Mouse (Mus musculus) hindbrain, postnatal 0 days (tissue): ENCODE measurements around the gene Hoxc12. TPM values are rescaled to one million over a fixed set of nuclear protein-coding genes. Genes with fewer than 3 reads are reported as not detected.

Experiments
- ATAC-seq: fragments of 200-750 bp; cut with Nextera tagmentation; 2 replicates; pipeline ENCODE4 v1.8.0; 2017; ENCODE audit warnings: mild to moderate bottlenecking, moderate TSS enrichment, moderate library complexity
- DNase-seq: peaks from one replicate; pipeline ENCODE4 v3.0.0-alpha.2; 2015; ENCODE audit warnings: low spot score
- H3K27ac ChIP-seq: fragments of 300-500 bp; sonication (generic); 2 replicates; pipeline ENCODE4 v1.5.1; 2014; ENCODE audit warnings: mild to moderate bottlenecking
- H3K27me3 ChIP-seq: fragments of 300-500 bp; sonication (generic); 2 replicates; pipeline ENCODE4 v1.6.1; 2014; ENCODE audit warnings: low read length, mixed read lengths; ENCODE audit not compliant: insufficient read depth
- H3K36me3 ChIP-seq: fragments of 300-500 bp; sonication (generic); 2 replicates; pipeline ENCODE4 v1.6.1; 2014; ENCODE audit warnings: low read length, mixed read lengths; ENCODE audit not compliant: insufficient read depth
- H3K4me1 ChIP-seq: fragments of 300-500 bp; sonication (generic); 2 replicates; pipeline ENCODE4 v1.6.1; 2014; ENCODE audit warnings: antibody characterized with exemption, low read length, mixed read lengths; ENCODE audit not compliant: insufficient read depth
- H3K4me2 ChIP-seq: fragments of 300-500 bp; sonication (generic); 2 replicates; pipeline ENCODE4 v1.6.1; 2014; ENCODE audit warnings: low read depth, mild to moderate bottlenecking, low read length, moderate library complexity, mixed read lengths
- H3K4me3 ChIP-seq: fragments of 300-500 bp; sonication (generic); 2 replicates; pipeline ENCODE4 v1.5.1; 2014; ENCODE audit warnings: low read length
- H3K9ac ChIP-seq: fragments of 300-500 bp; sonication (generic); replicated peaks from 2 replicates; pipeline ENCODE4 v1.6.1; 2014; ENCODE audit warnings: mild to moderate bottlenecking, low read length, moderate library complexity, mixed read lengths
- H3K9me3 ChIP-seq: fragments of 300-500 bp; sonication (generic); 2 replicates; pipeline ENCODE4 v1.6.1; 2016; ENCODE audit warnings: low read length, mixed read lengths
- CTCF ChIP-seq: IDR thresholded peaks from 2 replicates; pipeline ENCODE4 v1.5.1; 2016; ENCODE audit warnings: antibody characterized with exemption, control low read depth, low read depth
- WGBS: fragments of 180-500 bp; shearing (Covaris S2); extraction: QIAGEN DNeasy Blood & Tissue Kit; methylation state at CpG from one replicate; pipeline ENCODE4 v1.1.7; 2014; 5-methylcytosine and 5-hydroxymethylcytosine counted together
- microRNA-seq, 2 experiments: library from miRNA; unstranded; fragments of <30 nt; microRNA quantifications; one replicate each; pipeline ENCODE4; 2016
- polyA plus RNA-seq: library from polyadenylated mRNA; unstranded; fragments of >200 nt; fragmentation: Nextera tagmentation; extraction: Ambion mirVana; gene quantifications from 2 replicates; pipeline ENCODE4 v1.2.1, GENCODE M21; 2015
- total RNA-seq: library from RNA; depleted of rRNA; stranded (reverse); fragments of >200 nt; gene quantifications from 2 replicates; pipeline ENCODE4 v1.2.3, GENCODE M21; 2014; rRNA removed

The Hoxc12 gene
- total and polyA plus RNA-seq, 2 experiments from 2014 or later, result not detected

DNA sequence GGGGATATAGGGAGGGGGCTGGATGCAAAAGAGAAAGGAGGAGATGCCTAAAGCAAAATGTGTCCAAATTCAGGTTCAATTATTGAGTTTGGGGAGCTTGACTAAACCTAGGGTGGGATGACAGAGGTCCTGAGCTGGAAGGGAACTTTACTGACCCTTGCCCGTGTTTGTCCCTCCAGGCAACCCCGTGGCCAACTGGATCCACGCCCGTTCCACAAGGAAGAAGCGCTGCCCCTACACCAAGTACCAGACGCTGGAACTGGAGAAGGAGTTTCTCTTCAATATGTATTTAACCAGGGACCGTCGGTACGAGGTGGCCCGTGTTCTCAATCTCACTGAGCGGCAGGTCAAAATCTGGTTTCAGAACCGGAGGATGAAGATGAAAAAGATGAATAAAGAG lies 47.2 kb downstream of the Hoxc12 start:
- H3K9ac ChIP-seq, result no peak overlapping the region
- H3K4me3 ChIP-seq, result no peak overlapping the region
- no peak for DNase-seq
- H3K9me3 ChIP-seq, result no peaks in the 10 kb centered on the region
- no peaks in the 10 kb centered on the region for H3K36me3 ChIP-seq
- no peak overlapping the region for H3K4me2 ChIP-seq
- H3K4me1 ChIP-seq, result no peaks in the 10 kb centered on the region
- H3K27ac ChIP-seq, result no peak overlapping the region
- no peak for TF ChIP-seq CTCF
- peaks cover 85% of the 10 kb centered on the region for H3K27me3 ChIP-seq
- ATAC-seq, result no peak
- whole genome bisulfite sequencing, result 2% methylated on average over 12 of the region's 12 CpGs

DNA sequence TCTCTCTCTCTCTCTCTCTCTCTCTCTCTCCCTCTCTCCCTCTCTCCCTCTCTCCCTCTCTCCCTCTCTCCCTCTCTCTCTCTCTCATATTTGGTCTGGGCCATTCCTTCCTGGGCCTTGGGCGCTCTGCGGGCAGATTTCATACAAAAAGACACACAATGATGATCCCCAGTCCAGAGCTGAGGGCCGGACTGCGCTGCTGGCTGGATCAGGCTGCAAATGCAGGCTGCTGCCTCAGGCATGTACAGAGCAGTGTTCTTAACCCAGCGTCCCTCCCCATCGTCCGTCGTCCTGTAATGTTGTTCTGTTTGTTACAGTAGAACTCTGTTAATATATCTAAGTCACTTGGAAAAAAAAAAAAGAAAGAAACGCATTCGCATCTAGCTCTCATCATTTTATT lies 48.0 kb downstream of the Hoxc12 start:
- Histone ChIP-seq H3K4me3 (no peak overlapping the region), H3K9me3 (no peaks in the 10 kb centered on the region), H3K4me2 (no peak overlapping the region), H3K4me1 (no peaks in the 10 kb centered on the region), H3K27ac (no peak overlapping the region), H3K9ac (no peak overlapping the region), H3K36me3 (no peaks in the 10 kb centered on the region), H3K27me3 (peaks cover 85% of the 10 kb centered on the region)
- ATAC-seq, result no peak
- DNase-seq, result no peak
- no peak for TF ChIP-seq CTCF
- WGBS, result 2% methylated on average over 10 of the region's 10 CpGs

DNA sequence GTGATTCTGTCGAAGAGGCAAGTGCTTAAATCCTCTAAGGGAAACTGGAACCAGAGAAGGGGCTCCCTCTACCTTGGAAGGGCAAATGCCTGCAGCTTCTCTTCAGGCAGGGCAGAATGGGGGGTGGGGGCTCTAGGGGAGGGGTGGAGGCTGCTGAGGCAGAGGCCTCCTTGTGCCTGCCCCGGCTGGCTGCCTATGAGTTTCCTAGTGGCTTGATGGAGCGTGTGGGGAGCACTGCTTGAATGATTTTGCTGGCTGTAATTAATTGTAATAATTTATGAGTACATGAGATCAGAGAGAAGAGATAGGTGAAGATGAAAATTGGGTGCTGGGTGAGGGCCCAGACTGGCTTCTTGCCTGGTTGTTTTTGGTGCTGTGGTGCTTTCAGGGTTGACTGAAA lies 48.4 kb downstream of the Hoxc12 start:
- Histone ChIP-seq H3K36me3 (no peaks in the 10 kb centered on the region), H3K9ac (no peak overlapping the region), H3K4me3 (no peak overlapping the region), H3K4me2 (no peak overlapping the region), H3K9me3 (no peaks in the 10 kb centered on the region), H3K27ac (no peak overlapping the region), H3K27me3 (peaks cover 85% of the 10 kb centered on the region), H3K4me1 (no peaks in the 10 kb centered on the region)
- WGBS, result 6% methylated on average over 3 of the region's 3 CpGs
- no peak for TF ChIP-seq CTCF
- no peak for ATAC-seq
- DNase-seq, result no peak

DNA sequence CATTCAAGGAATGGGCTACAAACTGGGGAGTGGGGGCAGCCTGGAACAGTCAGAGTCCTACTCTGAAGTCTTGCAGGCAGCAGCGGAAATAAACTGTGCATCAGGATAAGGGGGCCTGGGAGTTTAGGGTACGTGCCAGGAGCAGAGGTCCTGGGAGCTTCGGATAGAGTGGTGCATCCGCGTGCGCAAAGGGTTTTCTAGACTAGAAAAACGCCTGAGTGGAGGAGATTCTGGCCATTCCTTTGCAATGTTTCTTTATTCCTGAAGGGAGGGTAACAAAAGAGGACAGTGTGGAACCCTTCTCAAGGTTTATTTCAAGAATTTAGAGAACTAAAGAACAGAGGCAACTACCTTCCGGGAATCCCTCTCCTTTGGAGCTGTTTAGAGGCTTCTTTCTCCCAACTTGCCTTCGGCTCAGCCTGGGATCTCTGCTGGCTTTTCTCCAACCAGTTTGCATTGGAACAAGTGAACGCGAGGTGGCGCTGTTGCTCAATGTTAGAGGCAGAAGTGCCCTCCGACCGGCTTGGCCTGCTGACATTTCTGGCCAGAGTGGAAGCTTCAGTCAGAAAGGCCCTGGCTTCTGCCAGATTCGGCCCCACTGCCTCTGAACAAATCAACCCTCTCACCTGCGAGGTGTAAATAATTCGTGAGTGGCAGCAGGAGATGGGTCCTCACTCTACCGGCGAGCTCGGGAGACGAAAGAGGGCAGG lies 50.7 kb downstream of the Hoxc12 start:
- Histone ChIP-seq H3K9me3 (no peaks in the 10 kb centered on the region), H3K4me2 (no peak overlapping the region), H3K4me3 (no peak overlapping the region), H3K4me1 (no peaks in the 10 kb centered on the region), H3K9ac (no peak overlapping the region), H3K36me3 (no peaks in the 10 kb centered on the region), H3K27ac (no peak overlapping the region), H3K27me3 (peaks cover 98% of the 10 kb centered on the region)
- 4% methylated on average over 21 of the region's 21 CpGs for WGBS
- peak; percentile 93 for TF ChIP-seq CTCF
- peak; percentile 96 for DNase-seq
- peak; percentile 61; the same call in 1 of the 2 replicates for ATAC-seq

DNA sequence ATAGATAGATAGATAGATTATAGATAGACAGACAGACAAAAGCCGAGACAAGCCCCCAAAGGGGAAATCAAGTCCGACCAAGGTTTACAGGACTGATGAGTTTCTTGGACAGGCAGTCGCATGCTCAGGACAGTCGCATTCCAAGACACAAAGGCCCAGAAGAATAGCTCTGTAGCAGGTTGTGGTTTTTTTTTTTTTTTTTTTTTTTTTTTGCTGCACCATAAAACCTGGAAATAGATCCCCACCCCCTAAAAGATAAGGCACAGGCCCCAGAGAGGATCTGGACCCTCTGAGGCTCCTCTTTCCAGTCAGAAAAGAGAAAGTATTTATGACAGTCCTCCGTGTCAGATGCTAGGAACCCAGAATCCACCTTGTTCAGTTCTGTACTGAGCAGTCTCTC lies 51.5 kb downstream of the Hoxc12 start:
- H3K9ac ChIP-seq, result no peak overlapping the region
- peaks cover 98% of the 10 kb centered on the region for H3K27me3 ChIP-seq
- 25% methylated on average over 5 of the region's 5 CpGs for WGBS
- no peak for TF ChIP-seq CTCF
- H3K4me1 ChIP-seq, result no peaks in the 10 kb centered on the region
- H3K4me2 ChIP-seq, result no peak overlapping the region
- H3K4me3 ChIP-seq, result no peak overlapping the region
- ATAC-seq (no peak), DNase-seq (no peak)
- no peak overlapping the region for H3K27ac ChIP-seq
- H3K9me3 ChIP-seq, result no peaks in the 10 kb centered on the region
- no peaks in the 10 kb centered on the region for H3K36me3 ChIP-seq

Small RNA genes within 50 kb of the gene (microRNA-seq; reads per million reads assigned to microRNA genes)
- gene Mir196a-2, result 3.3 to 3.9 reads per million in 2 experiments

Other genes with a start within 250 kb of the Hoxc12 start
- 26.6 and 32.4 TPM in 2 replicates for gene Calcoco1, start 214.6 kb upstream of the Hoxc12 start, total RNA-seq
- 29.8 and 30.3 TPM in 2 replicates for gene Calcoco1, start 214.6 kb upstream of the Hoxc12 start, polyA plus RNA-seq
- not detected in 2 replicates for gene Hoxc13, start 15.7 kb upstream of the Hoxc12 start, total RNA-seq
- gene Hoxc13, start 15.7 kb upstream of the Hoxc12 start, polyA plus RNA-seq, result not detected in 2 replicates
- gene Hoxc11, start 17.7 kb downstream of the Hoxc12 start, total RNA-seq, result not detected in 2 replicates
- gene Hoxc11, start 17.7 kb downstream of the Hoxc12 start, polyA plus RNA-seq, result not detected in 2 replicates
- gene Hoxc10, start 30.0 kb downstream of the Hoxc12 start, total RNA-seq, result not detected in 2 replicates
- gene Hoxc10, start 30.0 kb downstream of the Hoxc12 start, polyA plus RNA-seq, result not detected in 2 replicates
- 5.4 and 8.7 TPM in 2 replicates for gene Hoxc5, start 30.7 kb downstream of the Hoxc12 start, total RNA-seq
- 6.4 and 7.3 TPM in 2 replicates for gene Hoxc5, start 30.7 kb downstream of the Hoxc12 start, polyA plus RNA-seq
- not detected in 2 replicates for gene Hoxc9, start 39.7 kb downstream of the Hoxc12 start, total RNA-seq
- gene Hoxc9, start 39.7 kb downstream of the Hoxc12 start, polyA plus RNA-seq, result not detected in 2 replicates
- gene Hoxc8, start 53.9 kb downstream of the Hoxc12 start, total RNA-seq, result 0.26 TPM in 1 of 2 replicates, not detected in the other
- gene Hoxc8, start 53.9 kb downstream of the Hoxc12 start, polyA plus RNA-seq, result not detected in 2 replicates
- 0.43 and 1.4 TPM in 2 replicates for gene Hoxc6, start 61.5 kb downstream of the Hoxc12 start, total RNA-seq
- gene Hoxc6, start 61.5 kb downstream of the Hoxc12 start, polyA plus RNA-seq, result 0.59 and 1.2 TPM in 2 replicates
- 12.5 and 13.1 TPM in 2 replicates for gene Hoxc4, start 82.2 kb downstream of the Hoxc12 start, total RNA-seq
- gene Hoxc4, start 82.2 kb downstream of the Hoxc12 start, polyA plus RNA-seq, result 33.0 and 35.4 TPM in 2 replicates
- gene Smug1, start 230.3 kb downstream of the Hoxc12 start, total RNA-seq, result 22.7 and 40.1 TPM in 2 replicates
- gene Smug1, start 230.3 kb downstream of the Hoxc12 start, polyA plus RNA-seq, result 11.9 and 13.2 TPM in 2 replicates